Mouse (Mus musculus) CH12.LX (cell line): ENCODE results near the gene Ppip5k2.

Experiments
- CTCF ChIP-seq, 2 experiments: IDR thresholded peaks in 1 of 2; conservative IDR thresholded peaks in 1 of 2; 2 replicates each; pipeline ENCODE4 v1.5.1; 2011 to 2012; ENCODE audit warnings: low read depth in 2 of 2, low read length in 2 of 2, improper control_type of control experiment in 1 of 2, inconsistent platforms in 1 of 2, mild to moderate bottlenecking in 1 of 2, moderate library complexity in 1 of 2
- E2F4 ChIP-seq: IDR thresholded peaks from 2 replicates; pipeline ENCODE4 v1.6.1; 2011; ENCODE audit warnings: low read depth, low read length, improper control_type of control experiment; ENCODE audit not compliant: insufficient replicate concordance
- ETS1 ChIP-seq: conservative IDR thresholded peaks from 2 replicates; pipeline ENCODE4 v1.6.1; 2012; ENCODE audit warnings: low read depth, mild to moderate bottlenecking, inconsistent platforms, low read length, improper control_type of control experiment, moderate library complexity
- HCFC1 ChIP-seq: IDR thresholded peaks from 2 replicates; pipeline ENCODE4 v1.6.1; 2012; ENCODE audit warnings: low read depth, mild to moderate bottlenecking, inconsistent platforms, low read length, improper control_type of control experiment
- IRF4 ChIP-seq: IDR thresholded peaks from 2 replicates; pipeline ENCODE4 v1.6.1; 2014; ENCODE audit warnings: low read depth, mild to moderate bottlenecking, inconsistent platforms, low read length, improper control_type of control experiment
- JUND ChIP-seq: conservative IDR thresholded peaks from 2 replicates; pipeline ENCODE4 v1.6.1; 2011; ENCODE audit warnings: low read depth, low read length, improper control_type of control experiment
- MXI1 ChIP-seq: IDR thresholded peaks from 2 replicates; pipeline ENCODE4 v1.6.1; 2011; ENCODE audit warnings: mild to moderate bottlenecking, low read depth, low read length, improper control_type of control experiment
- POLR2A ChIP-seq: IDR thresholded peaks from 2 replicates; pipeline ENCODE4 v1.6.1; 2011; ENCODE audit warnings: low read depth, mild to moderate bottlenecking, improper control_type of control experiment, low read length
- TCF12 ChIP-seq: IDR thresholded peaks from 2 replicates; pipeline ENCODE4 v1.6.1; 2014; ENCODE audit warnings: low read depth, mild to moderate bottlenecking, inconsistent platforms, low read length, improper control_type of control experiment

DNA sequence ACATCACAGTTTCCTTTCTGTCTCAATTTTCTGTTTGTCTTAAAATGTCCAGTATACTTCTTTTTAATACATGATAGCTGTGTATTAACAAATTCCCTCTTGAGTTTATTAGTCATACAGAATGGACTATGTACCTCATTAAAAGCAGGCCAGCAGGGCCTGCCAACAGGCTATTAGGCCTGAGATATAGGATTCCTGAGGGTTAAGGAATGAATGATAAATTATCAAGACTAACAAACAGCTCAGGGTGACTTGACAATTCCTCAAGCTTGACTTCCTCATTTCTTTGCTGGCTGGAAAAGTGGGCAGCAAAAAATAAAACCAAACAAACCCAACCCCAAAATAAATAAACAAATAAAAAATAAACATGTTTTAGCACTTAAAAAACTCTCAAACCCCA is 64.8 kb downstream of the Ppip5k2 start:
- no peak for TF ChIP-seq CTCF (conservative IDR thresholded peaks at IDR 0.05 in 1 of 2, IDR thresholded peaks at IDR 0.05 in 1 of 2; ENCODE audit: low read depth in 2 of 2, low read length in 2 of 2)
- TF ChIP-seq HCFC1, result no peak
- TF ChIP-seq TCF12, result no peak
- no peak for TF ChIP-seq E2F4
- no peak for TF ChIP-seq JUND
- no peak for TF ChIP-seq IRF4
- TF ChIP-seq ETS1, result no peak
- no peak for TF ChIP-seq POLR2A
- TF ChIP-seq MXI1, result no peak
